Mouse (Mus musculus) right cerebral cortex, adult 2 months (tissue): Measurements from ENCODE around the gene Prl3d2.
"Not testable (repeated sequence)": the region's sequence is repeated elsewhere in the genome, so short reads cannot be mapped to it uniquely, and the experiment has no call there.

Experiments
- DNase-seq, 2 experiments: peaks; one replicate each; pipeline ENCODE4 v3.0.0; 2021 to 2022; ENCODE audit warnings: low spot score in 2 of 2

The Prl3d2 gene

GRCm38 (mm10) chr13:27121398-27121797, at the start of gene Prl3d2:
Gene Prl3d2 (plus strand): TSS chr13:27121698.
- DNase-seq = not testable (repeated sequence)

DNA sequence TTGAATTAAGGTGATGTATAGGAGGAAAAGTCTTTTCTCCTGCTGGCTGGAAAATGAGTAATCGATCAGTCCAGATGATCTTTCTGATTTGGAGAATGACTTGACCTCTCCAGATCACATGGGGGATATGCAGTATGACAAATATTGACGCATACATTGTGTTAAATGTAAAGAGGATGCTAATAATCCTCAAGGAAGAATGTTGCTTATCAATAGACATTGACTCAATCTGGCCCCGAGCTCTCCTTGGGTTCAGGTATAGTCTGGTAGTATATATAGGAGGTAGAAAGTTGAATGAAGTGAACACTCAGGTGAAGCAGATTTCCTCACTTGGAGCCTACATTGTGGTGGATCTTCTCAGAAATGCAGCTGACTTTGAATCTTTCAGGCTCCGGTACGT, 27.6 kb upstream of the Prl3d2 start, which contains the start of gene Prl3d1:
Gene Prl3d1, plus strand, starts transcription at position 301 of the 400 bp plus-strand sequence.
- DNase-seq = not testable (repeated sequence)

DNA sequence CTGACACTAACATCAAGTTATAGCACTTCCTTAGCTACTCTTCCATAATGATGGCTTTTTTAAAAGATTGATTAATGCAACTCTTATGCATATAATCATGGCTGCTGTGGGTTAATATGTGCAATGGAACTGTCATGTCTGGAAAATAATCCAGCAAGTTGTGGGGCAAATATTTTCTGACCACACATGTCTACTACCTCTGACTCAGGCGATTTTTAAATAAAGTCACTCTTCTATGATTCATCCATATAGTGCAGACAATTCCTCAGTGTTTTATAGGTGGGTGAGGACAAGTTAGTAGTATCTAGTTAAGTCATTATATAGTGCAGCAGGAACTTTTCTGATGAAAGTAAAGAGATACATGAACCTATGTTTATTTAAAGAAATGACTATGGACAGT, 26.8 kb downstream of the Prl3d2 start:
- DNase-seq = no peak

DNA sequence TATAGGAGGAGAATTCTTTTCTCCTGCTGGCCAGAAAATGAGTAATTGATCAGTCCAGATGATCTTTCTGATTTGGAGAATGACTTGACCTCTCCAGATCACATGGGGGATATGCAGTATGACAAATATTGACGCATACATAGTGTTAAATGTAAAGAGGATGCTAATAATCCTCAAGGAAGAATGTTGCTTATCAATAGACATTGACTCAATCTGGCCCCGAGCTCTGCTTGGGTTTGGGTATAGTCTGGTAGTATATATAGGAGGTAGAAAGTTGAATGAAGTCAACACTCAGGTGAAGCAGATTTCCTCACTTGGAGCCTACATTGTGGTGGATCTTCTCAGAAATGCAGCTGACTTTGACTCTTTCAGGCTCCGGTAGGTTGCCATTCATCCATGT, 35.0 kb downstream of the Prl3d2 start, which contains the start of gene Prl3d3:
Gene Prl3d3, plus strand, starts transcription at position 301 of the 400 bp plus-strand sequence.
- DNase-seq = not testable (repeated sequence)
